Mouse (Mus musculus) midbrain, embryonic 14.5 days (tissue): ENCODE data around the gene Rdx. TPM values are rescaled to one million over a fixed set of nuclear protein-coding genes. Genes with fewer than 3 reads are reported as not detected.

ENCODE experiments used
- ATAC-seq: fragments of 200-750 bp; cut with Nextera tagmentation; 2 replicates; pipeline ENCODE4 v1.8.0; 2017; ENCODE audit warnings: moderate number of reproducible peaks, moderate library complexity; ENCODE audit not compliant: low FRiP score, low TSS enrichment
- DNase-seq: peaks from one replicate; pipeline ENCODE4 v3.0.0-alpha.2; 2015
- H3K27ac ChIP-seq: fragments of 300-500 bp; sonication (generic); replicated peaks from 2 replicates; pipeline ENCODE4 v1.5.1; 2014; ENCODE audit warnings: mild to moderate bottlenecking, low read depth, low read length, moderate library complexity
- H3K27me3 ChIP-seq: fragments of 300-500 bp; sonication (generic); 2 replicates; pipeline ENCODE4 v1.6.1; 2014; ENCODE audit warnings: low read length, control low read depth, mixed read lengths; ENCODE audit not compliant: control insufficient read depth, insufficient read depth
- H3K36me3 ChIP-seq: fragments of 300-500 bp; sonication (generic); 2 replicates; pipeline ENCODE4 v1.6.1; 2014; ENCODE audit warnings: low read length, control low read depth; ENCODE audit not compliant: control insufficient read depth, insufficient read depth
- H3K4me1 ChIP-seq: fragments of 300-500 bp; sonication (generic); 2 replicates; pipeline ENCODE4 v1.6.1; 2014; ENCODE audit warnings: mild to moderate bottlenecking, antibody characterized with exemption, low read length, control low read depth; ENCODE audit not compliant: control insufficient read depth, insufficient read depth
- H3K4me2 ChIP-seq: fragments of 300-500 bp; sonication (generic); 2 replicates; pipeline ENCODE4 v1.6.1; 2014; ENCODE audit warnings: mild to moderate bottlenecking, low read length, moderate library complexity
- H3K4me3 ChIP-seq: fragments of 300-500 bp; sonication (generic); replicated peaks from 2 replicates; pipeline ENCODE4 v1.5.1; 2014; ENCODE audit warnings: low read depth, low read length
- H3K9ac ChIP-seq: fragments of 300-500 bp; sonication (generic); replicated peaks from 2 replicates; pipeline ENCODE4 v1.6.1; 2014; ENCODE audit warnings: mild to moderate bottlenecking, low read length, moderate library complexity
- H3K9me3 ChIP-seq: fragments of 300-500 bp; sonication (generic); 2 replicates; pipeline ENCODE4 v1.6.1; 2016; ENCODE audit warnings: low read length, control low read depth, mixed read lengths; ENCODE audit not compliant: control insufficient read depth
- WGBS: fragments of 180-500 bp; shearing (Covaris S2); extraction: QIAGEN DNeasy Blood & Tissue Kit; methylation state at CpG from one replicate; pipeline ENCODE4 v1.1.7; 2014; 5-methylcytosine and 5-hydroxymethylcytosine counted together
- polyA plus RNA-seq: library from polyadenylated mRNA; unstranded; fragments of >200 nt; fragmentation: Nextera tagmentation; extraction: Ambion mirVana; gene quantifications from 2 replicates; pipeline ENCODE4 v1.2.1, GENCODE M21; 2014

The Rdx gene
- polyA plus RNA-seq, 1 experiment from 2014 or later = 114 TPM

DNA sequence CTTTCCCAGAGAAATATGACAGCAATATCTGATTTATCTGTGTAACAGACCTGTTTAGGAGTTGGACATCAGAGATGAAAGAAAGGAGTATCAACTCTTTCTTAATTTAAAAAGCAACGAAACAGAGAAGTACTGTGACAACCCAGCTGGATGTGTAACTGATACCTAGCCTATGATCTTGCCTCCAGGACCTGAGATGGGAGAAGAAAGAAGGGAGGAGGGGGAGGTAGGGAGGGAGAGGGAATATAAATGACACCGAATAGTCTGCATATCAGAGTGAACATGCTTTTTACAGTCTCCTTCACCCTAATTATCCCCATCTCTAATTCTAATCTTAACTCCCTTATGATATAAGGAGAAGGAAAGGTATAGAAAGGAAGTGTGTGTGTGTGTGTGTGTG is 29.1 kb upstream of the Rdx start:
- Histone ChIP-seq H3K27me3 (no peaks in the 10 kb centered on the region), H3K4me3 (no peak overlapping the region), H3K36me3 (no peaks in the 10 kb centered on the region), H3K27ac (no peak overlapping the region), H3K9ac (no peak overlapping the region), H3K4me1 (no peaks in the 10 kb centered on the region), H3K9me3 (no peaks in the 10 kb centered on the region), H3K4me2 (no peak overlapping the region)
- WGBS = 87% methylated on average over 2 of the region's 2 CpGs
- no peak for ATAC-seq
- no peak for DNase-seq

DNA sequence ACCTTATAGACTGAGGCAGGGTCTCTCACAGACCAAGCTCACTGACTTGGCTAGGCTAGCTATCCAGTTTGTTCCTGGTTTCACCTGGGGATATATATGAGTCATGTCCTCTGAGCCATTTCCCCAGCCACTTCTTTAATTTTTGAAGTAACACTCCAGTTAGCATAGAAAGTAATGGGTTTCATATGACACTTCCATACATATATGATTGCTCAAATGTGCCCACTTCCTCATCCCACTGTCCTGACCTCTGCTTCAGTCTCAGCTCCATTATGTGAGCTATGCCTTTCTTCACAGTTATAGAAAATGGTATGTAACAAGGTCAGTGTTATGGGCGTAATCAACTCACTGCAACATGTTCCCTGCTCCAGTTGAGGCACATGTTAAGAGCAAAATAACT is 28.5 kb upstream of the Rdx start:
- ATAC-seq = no peak
- no peak overlapping the region for H3K4me2 ChIP-seq
- no peaks in the 10 kb centered on the region for H3K36me3 ChIP-seq
- H3K27ac ChIP-seq = no peak overlapping the region
- no peaks in the 10 kb centered on the region for H3K9me3 ChIP-seq
- no peaks in the 10 kb centered on the region for H3K27me3 ChIP-seq
- no peak for DNase-seq
- H3K4me3 ChIP-seq = no peak overlapping the region
- WGBS = 92% methylated on average over 1 of the region's 1 CpGs
- H3K9ac ChIP-seq = no peak overlapping the region
- H3K4me1 ChIP-seq = no peaks in the 10 kb centered on the region

DNA sequence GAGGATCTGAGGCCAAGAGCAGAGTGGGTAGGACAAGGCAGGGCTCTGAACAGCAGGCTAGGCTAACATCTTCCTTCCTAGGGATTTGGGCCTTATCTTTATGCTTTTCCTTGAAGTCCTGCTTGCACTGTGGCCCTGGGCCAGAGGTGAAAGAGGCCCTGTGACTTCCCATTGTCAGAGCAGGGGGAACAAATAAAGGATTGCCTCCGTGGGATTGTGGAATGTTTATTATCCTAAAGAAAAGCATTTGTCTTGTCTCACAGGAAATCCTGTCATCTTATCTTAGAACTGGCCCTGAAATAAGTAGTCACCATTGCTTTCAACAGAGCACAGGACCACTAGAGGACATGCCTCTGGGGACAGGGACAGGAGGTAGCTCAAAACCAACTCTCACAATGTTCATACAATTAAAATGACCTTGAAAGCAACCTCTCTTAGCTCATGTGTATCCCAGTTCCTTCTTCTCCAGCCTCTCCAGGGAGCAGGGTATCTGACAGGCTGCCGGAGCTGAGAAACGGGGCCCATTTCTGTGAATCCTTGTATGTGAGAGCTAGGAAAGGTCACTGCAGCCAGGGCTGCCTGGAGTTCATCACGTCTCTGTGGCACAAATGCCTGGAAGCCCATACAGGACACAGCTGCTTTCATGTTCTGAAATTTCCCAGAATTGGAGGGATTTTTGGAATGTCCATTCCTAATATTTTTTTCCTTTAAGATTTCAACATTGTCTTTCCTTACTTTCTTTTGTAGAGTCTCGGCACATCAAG is 19.5 kb upstream of the Rdx start:
- Histone ChIP-seq H3K9me3 (no peaks in the 10 kb centered on the region), H3K9ac (no peak overlapping the region), H3K27ac (peak overlapping the region; percentile 37; the same call in 1 of the 2 replicates), H3K36me3 (no peaks in the 10 kb centered on the region), H3K4me3 (no peak overlapping the region), H3K27me3 (no peaks in the 10 kb centered on the region), H3K4me1 (peaks cover 8% of the 10 kb centered on the region; the same call in 1 of the 2 replicates), H3K4me2 (no peak overlapping the region)
- ATAC-seq = no peak
- 23% methylated on average over 5 of the region's 5 CpGs for WGBS
- DNase-seq = peak; percentile 12

DNA sequence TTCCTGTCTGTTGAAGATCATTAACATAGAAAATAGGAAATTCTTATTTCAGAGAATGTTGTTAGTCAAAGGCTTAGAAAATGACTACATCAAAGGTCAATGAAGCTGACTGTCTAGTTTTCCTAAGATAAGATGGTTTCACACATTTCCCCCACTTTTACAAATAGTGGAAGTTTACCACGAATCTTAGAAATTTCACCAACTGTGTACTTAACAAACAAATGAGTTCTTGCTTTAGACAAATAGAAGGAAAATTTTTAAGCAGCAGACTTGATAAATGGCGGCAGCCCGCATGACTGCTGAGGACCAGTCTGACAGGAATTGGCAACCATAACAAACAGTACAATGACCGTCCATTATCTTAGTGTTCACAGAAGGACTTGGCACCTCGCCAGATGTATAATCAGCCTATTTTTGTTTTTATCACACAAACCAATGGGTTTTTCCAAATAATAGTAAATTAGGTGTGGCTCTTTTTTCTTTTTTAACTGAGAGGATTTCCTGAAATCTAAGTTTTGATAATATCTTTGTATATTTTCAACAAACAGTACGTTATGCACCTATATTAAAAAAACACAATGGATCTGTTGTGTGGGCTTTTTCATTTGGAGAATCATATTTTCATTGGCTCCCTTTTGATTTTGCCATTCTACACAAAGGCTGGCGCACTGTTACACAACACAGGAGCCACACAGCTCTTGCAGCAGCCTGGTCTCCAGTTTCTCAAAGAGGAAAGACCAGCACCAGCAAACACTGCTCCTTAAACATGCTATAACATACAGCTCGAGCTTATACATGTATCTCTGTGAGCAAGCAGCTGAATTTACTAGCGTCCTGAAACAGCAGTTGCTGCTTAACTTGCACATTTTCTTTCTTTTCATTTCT is 18.2 kb upstream of the Rdx start:
- WGBS = 27% methylated on average over 9 of the region's 9 CpGs
- H3K27me3 ChIP-seq = no peaks in the 10 kb centered on the region
- H3K9ac ChIP-seq = no peak overlapping the region
- H3K9me3 ChIP-seq = no peaks in the 10 kb centered on the region
- H3K4me2 ChIP-seq = no peak overlapping the region
- DNase-seq (peak; percentile 82), ATAC-seq (no peak)
- H3K4me1 ChIP-seq = peaks cover 8% of the 10 kb centered on the region; the same call in 1 of the 2 replicates
- no peak overlapping the region for H3K4me3 ChIP-seq
- no peaks in the 10 kb centered on the region for H3K36me3 ChIP-seq
- H3K27ac ChIP-seq = no peak overlapping the region

DNA sequence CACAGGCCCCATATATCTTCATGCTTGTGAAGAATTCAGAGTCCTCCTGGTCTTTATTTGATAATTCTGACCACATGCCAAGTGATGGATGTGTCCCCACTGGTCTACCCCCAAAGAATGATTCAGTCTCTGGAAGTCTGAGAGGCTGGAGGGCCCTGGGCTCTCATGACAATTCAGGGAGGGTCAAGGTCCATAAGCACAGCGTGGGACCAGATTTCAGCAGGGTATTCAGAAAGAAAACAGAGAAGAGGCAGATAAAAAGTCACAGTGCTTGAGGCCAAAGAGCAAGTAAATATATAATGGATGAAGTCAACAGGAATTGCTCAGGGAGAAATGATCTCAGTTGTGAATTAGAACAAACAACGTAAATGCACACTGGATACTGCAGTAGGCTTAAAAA is 15.5 kb upstream of the Rdx start:
- Histone ChIP-seq H3K9me3 (no peaks in the 10 kb centered on the region), H3K36me3 (no peaks in the 10 kb centered on the region), H3K4me3 (no peak overlapping the region), H3K4me2 (no peak overlapping the region), H3K27ac (no peak overlapping the region), H3K27me3 (no peaks in the 10 kb centered on the region), H3K4me1 (peaks cover 8% of the 10 kb centered on the region; the same call in 1 of the 2 replicates), H3K9ac (no peak overlapping the region)
- DNase-seq = no peak
- no peak for ATAC-seq
- WGBS = 28% methylated on average over 2 of the region's 2 CpGs

DNA sequence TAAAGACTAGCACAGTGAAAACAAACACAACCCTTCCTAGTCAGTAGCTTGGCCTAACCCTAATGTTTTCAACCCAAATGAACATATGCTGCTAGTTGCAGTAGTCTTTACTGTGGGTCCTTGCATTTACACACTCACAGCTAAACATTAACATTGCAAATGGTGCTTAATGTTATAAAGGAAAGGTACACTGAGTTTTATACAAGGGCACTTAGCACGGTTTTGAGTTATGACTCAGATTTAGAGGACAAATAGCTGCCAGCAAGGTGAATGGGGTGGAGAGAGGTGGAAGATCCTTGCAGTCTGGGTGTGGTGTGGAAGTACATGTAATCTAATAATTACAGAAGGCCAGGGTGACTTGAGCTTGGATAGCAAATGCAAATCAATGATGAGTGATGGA is 9.5 kb upstream of the Rdx start:
- H3K4me3 ChIP-seq = no peak overlapping the region
- H3K27ac ChIP-seq = no peak overlapping the region
- no peaks in the 10 kb centered on the region for H3K9me3 ChIP-seq
- DNase-seq (no peak), ATAC-seq (no peak)
- no peak overlapping the region for H3K4me2 ChIP-seq
- no peaks in the 10 kb centered on the region for H3K27me3 ChIP-seq
- no peaks in the 10 kb centered on the region for H3K36me3 ChIP-seq
- H3K9ac ChIP-seq = no peak overlapping the region
- 92% methylated on average over 1 of the region's 1 CpGs for WGBS
- no peaks in the 10 kb centered on the region for H3K4me1 ChIP-seq

DNA sequence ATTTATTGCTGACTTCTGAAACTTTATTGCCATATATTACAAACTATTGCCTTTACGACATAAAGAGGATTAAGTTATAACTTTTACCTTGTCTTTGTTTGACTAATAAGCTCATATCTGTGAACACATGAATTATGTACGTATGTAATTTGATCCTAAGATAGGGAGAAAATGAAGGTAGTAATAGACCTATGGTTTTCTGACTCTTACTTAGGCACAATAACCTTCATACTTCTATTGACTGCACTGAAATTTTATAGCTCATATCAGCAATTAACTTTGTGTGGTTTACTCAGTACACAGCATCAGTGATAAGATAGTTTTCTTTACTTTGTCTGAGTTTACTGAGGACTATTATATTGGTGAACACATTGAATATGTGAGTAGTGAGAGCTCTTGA is 5.3 kb upstream of the Rdx start:
- Histone ChIP-seq H3K4me1 (no peaks in the 10 kb centered on the region), H3K4me2 (no peak overlapping the region), H3K27ac (no peak overlapping the region), H3K9ac (no peak overlapping the region), H3K36me3 (no peaks in the 10 kb centered on the region), H3K27me3 (no peaks in the 10 kb centered on the region), H3K4me3 (no peak overlapping the region), H3K9me3 (no peaks in the 10 kb centered on the region)
- DNase-seq (no peak), ATAC-seq (no peak)
- 89% methylated on average over 2 of the region's 2 CpGs for WGBS

DNA sequence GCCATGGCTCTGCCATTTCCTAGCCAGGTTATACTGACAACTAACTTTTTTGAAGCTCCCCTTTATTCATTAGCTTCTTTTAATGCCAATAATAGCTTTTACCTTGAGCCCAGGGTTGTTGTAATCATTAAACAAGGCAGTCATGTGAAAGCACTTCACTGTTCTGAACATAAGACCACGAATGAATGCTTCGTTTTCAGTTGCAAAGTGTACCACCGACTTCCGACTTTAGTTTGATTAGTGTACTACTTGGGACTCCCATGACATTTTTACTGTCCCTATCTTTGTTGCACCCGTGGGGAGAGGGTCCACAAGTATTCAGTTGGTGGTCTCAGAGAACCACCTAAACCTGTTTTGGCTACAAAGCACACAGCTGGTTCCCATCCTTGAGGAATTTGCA is 287 bp upstream of the Rdx start:
- Histone ChIP-seq H3K36me3 (no peaks in the 10 kb centered on the region), H3K4me3 (peak overlapping the region; percentile 98; the same call in 1 of the 2 replicates), H3K4me2 (peak overlapping the region; percentile 61), H3K4me1 (peaks cover 11% of the 10 kb centered on the region; the same call in 1 of the 2 replicates), H3K27ac (no peak overlapping the region), H3K9me3 (no peaks in the 10 kb centered on the region), H3K27me3 (no peaks in the 10 kb centered on the region), H3K9ac (no peak overlapping the region)
- DNase-seq = no peak
- 40% methylated on average over 5 of the region's 5 CpGs for WGBS
- no peak for ATAC-seq
